Mouse (Mus musculus): ENCODE results near the gene 2610318N02Rik. TPM values are rescaled to one million over a fixed set of nuclear protein-coding genes. Genes with fewer than 3 reads are reported as not detected.
"Not testable (repeated sequence)": the region's sequence is repeated elsewhere in the genome, so short reads cannot be mapped to it uniquely, and the experiment has no call there.

The 2610318N02Rik gene
- total RNA-seq (2021) = 1 to 10 TPM in 1 of 2 experiments, under 1 TPM in 1; 0.76 to 1.8 TPM
- long read RNA-seq, experiment 1 = 0 reads
- long read RNA-seq, experiment 2, partial matches to known transcripts = 0 of 2 reads
- long read RNA-seq, experiment 2, other reads (novel, unspliced or antisense) = 1 of 2 reads

DNA sequence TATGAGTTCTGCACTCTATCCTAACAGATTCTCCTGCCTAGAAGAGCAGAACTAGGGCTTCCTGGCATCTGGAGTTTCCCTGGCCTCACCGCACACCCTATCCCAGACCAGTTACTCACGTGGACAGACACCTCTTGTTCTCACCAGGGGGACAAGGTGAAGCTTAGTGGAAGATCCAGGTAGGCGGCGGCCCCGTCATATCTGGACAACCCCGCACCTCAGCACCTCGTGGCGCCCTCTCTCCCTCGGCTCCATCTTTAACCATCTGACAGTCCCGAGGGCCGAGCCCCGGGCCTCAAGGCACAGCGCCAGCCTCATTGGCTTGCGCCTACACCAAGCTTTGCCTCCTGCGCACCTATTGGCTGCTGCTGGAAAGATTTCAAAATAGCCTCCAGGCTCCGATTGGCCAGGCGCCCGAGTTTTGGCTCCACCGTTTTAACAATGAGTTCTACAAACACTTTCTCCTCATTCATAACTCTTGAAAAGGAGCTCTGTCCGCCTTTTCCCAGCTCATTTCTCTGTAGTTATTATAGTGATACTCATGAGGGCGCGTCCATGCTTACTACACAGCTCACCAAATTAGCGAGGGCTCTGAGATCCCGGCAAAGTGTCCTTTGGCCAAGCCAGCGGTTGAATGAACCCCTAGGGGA lies at the start of gene 2610318N02Rik:
Gene 2610318N02Rik (minus strand): TSS at position 297 of the 650 bp plus-strand sequence.
- no peak for TF ChIP-seq CTCF (conservative IDR thresholded peaks at IDR 0.05)
- Histone ChIP-seq H3K4me3 (peak within 1 kb of the TSS; percentile 37), H3K27ac (no peak within 1 kb of the TSS)
- DNase-seq (ENCODE audit: low spot score in 2 of 2) = peak; percentile 34 to 49

DNA sequence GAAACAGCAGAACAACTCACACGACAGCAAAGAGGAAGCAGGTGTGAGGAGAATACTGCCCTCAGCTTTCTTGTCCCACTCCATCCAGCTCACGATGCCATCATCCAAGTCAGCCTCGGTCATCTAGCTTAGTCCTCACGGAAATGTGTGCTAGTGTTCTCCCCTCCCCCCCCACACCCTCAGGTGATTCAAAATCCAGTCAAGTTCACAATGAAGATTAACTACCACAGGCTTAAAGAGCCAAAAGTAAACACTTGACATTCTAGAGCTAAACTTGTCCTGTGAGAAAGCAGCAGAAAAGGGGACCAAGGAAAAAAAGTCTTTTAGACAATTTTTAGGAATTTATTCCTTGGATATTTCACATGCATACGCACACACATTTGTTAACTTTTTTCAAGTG lies 43.1 kb upstream of the 2610318N02Rik start:
- no peak overlapping the region for H3K27ac ChIP-seq
- H3K4me3 ChIP-seq = no peak overlapping the region
- no peak for TF ChIP-seq CTCF (conservative IDR thresholded peaks at IDR 0.05)
- no peak for DNase-seq (ENCODE audit: low spot score in 2 of 2)

DNA sequence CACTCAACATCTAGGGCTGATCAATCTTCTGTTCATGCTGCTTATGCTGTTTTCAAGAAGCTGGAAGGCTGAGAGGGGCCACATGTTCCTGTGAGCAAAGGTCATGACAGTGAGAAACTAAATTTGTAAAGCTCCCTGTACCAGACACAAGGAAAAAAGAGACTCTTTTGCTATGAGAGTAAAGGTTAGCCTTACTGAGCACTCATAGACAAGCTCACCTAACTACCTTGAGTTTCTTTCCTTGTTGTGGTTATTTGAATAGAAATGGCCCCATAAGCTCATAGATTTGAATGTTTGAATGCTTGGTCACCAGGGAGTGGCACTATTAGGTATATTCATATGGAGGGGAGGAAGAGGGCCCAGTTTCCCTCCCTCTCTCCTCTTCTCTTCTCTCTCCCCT lies 42.2 kb upstream of the 2610318N02Rik start:
- no peak overlapping the region for H3K27ac ChIP-seq
- no peak overlapping the region for H3K4me3 ChIP-seq
- no peak for TF ChIP-seq CTCF (conservative IDR thresholded peaks at IDR 0.05)
- DNase-seq (ENCODE audit: low spot score in 2 of 2) = no peak

DNA sequence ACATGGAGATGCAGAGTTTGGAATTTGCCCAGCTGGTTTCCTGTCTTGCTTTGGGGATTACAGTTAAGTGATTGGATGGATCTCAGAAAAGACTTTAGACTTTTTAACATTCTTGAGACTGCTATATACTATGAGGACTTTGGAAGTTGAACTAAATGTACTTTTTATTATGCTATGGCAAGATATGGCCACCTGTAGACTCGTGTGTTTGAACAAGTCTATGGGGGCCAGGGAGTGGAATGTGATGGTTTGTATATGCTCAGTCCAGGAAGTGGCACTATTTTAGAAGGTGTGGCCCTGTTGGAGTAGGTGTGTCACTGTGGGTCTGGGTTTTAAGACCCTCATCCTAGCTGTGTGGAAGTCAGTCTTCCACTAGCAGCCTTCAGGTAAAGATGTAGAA lies 40.5 kb upstream of the 2610318N02Rik start:
- DNase-seq (ENCODE audit: low spot score in 2 of 2); H3K27ac ChIP-seq; H3K4me3 ChIP-seq: not testable (repeated sequence)

DNA sequence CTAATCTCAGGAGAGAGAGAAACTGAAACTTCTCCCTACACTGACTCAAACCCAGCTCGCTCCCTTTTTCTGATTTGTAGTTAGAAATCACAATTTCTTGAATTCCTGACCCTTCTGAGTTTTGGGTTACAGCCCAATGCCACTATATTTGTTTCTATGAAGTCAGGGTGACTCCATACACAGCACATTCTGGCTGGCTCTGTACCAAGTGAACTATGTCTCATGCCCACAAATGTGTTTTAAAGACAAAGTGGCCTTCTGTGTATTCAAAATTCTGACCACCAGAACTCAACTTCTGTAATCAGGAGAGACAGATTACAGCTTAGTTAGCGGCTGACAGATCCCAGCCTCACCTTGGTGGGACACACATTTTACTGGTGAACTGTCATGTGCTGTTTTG lies 29.4 kb upstream of the 2610318N02Rik start:
- no peak overlapping the region for H3K27ac ChIP-seq
- no peak for DNase-seq (ENCODE audit: low spot score in 2 of 2)
- H3K4me3 ChIP-seq = no peak overlapping the region
- no peak for TF ChIP-seq CTCF (conservative IDR thresholded peaks at IDR 0.05)

DNA sequence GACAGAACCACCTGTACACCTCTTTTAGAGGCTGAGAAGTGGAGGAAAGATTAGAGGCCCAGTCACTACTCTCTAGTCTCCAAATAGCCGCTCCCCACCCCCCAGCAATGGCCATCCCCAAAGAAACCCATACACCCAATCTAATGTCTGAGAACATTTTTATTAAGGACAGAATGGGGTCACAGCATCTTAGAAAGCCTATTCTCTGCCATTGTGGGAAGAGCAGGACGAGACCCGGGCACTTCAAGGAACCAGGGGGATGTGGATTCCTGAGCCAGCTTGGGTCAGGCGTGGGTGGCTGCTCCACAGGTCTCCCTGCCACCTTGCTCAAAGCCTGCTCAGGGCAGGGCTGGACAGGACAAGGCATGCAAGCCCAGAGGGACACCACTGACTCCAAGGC lies 26.9 kb upstream of the 2610318N02Rik start:
- no peak overlapping the region for H3K4me3 ChIP-seq
- TF ChIP-seq CTCF (conservative IDR thresholded peaks at IDR 0.05) = no peak
- H3K27ac ChIP-seq = no peak overlapping the region

DNA sequence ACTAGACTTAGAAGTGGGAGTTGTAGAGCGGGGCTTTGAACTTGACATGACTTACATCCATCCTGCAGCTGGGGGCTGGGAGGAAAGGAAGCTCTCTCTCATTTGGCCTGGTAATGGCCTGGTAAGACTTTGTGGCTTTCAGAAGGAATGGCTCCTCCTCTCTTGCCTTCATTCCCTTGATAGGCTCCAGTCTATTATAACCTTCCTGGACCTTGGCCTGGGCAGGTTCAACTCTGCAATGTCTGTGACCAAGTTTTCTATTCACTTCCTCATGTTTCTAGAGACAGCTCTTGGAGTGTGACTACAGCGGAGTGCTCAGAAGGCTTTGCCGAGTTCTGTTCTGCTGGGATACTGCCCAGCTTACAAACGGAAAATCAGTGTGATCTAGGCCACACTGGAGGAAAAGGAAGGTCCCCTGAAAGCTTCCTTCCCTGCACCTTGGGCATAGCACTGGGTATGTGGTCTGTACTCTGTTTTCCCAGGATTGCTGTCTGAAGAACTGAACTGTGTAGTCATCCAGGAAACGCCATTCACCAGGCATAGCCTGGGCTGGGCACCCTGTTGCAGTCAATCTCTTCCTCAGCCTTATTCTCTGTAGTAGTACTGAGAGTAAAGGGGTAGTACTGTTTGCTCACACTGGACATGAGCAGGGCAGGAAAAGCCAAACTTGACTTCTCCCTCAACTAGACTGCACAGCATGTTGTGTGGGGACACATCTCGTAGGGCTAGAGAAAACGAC lies 25.7 kb upstream of the 2610318N02Rik start:
- DNase-seq (ENCODE audit: low spot score in 2 of 2) = no peak
- H3K4me3 ChIP-seq = no peak overlapping the region
- no peak overlapping the region for H3K27ac ChIP-seq
- no peak for TF ChIP-seq CTCF (conservative IDR thresholded peaks at IDR 0.05)

More for the DNA sequence above, 26.9 kb upstream of the 2610318N02Rik start:
- DNase-seq (ENCODE audit: low spot score in 2 of 2) = no peak

DNA sequence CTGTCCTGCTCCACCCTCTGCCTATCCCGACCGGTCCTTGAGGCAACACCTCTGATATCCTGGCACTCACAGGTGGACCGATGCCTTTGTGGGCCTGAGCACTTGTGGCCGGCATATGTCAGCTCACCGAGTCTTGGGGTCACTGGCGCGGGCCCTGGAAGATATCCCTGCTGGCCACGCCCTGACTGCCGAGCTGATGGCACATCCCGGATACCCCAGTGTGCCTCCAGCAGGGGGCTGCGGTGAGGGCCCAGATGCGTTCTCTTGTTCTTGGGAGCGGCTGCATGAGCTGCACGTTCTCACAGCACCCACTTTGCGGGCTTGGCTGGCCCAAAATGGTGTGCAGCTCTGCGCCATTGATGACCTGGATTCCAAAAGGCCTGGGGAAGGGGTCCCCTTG lies 23.1 kb upstream of the 2610318N02Rik start:
- TF ChIP-seq CTCF (conservative IDR thresholded peaks at IDR 0.05) = peak; percentile 44
- H3K4me3 ChIP-seq = peak overlapping the region; percentile 71
- H3K27ac ChIP-seq = no peak overlapping the region
- no peak for DNase-seq (ENCODE audit: low spot score in 2 of 2)

DNA sequence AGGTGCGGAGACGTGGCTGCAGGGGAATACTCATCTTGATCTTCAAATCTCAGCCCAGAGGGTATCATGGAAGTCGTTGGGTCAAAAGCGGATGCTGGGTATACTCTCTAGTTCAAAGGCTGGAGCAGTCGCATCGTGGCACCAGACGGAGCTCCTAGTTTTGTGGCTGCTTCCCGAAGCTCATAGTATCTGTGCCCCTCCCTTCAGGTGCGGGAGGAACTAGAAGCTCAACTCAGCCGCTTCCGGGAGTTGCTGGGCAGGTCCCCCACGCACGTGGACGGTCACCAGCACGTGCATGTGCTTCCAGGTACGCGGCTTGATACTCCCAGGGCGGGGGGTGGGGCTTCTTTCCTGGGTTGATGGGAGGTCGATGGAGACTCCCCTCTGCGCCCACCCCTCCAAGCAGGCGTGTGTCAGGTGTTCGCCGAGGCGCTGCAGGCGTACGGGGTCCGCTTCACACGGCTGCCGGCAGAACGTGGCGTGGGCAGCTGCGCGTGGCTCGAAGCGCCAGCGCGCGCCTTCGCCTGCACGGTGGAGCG lies 22.5 kb upstream of the 2610318N02Rik start:
- DNase-seq (ENCODE audit: low spot score in 2 of 2) = no peak
- Histone ChIP-seq H3K4me3 (peak overlapping the region; percentile 71), H3K27ac (peak overlapping the region; percentile 73; the same call in 1 of the 2 replicates)
- no peak for TF ChIP-seq CTCF (conservative IDR thresholded peaks at IDR 0.05)

DNA sequence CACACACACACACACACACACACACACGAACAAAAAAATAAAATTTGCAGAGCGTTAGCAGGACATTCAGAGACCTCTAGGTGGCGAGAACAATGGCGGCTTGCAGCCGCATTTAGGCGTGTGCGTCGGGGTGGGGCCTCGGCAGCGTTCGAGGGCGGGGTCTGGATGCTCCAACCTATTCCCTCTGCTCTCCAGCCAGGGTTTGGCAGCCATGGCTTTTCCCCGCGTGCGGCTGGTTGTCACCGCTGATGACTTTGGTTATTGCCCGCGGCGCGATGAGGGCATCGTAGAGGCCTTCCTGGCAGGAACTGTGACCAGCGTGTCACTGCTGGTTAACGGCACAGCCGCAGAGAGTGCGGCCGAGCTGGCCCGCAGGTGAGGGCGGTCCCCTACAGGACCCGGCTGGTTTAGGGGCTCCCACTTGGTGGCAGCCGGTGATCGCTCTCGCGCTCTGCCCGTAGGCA lies 21.8 kb upstream of the 2610318N02Rik start, which contains the start of gene Ccdc116:
Gene Ccdc116 (minus strand): TSS at position 458 of the 464 bp plus-strand sequence.
- Histone ChIP-seq H3K4me3 (peak within 1 kb of the TSS; percentile 71), H3K27ac (peak within 1 kb of the TSS; percentile 73)
- peak; percentile 78 to 80 for DNase-seq (ENCODE audit: low spot score in 2 of 2)
- TF ChIP-seq CTCF (conservative IDR thresholded peaks at IDR 0.05) = peak; percentile 68

DNA sequence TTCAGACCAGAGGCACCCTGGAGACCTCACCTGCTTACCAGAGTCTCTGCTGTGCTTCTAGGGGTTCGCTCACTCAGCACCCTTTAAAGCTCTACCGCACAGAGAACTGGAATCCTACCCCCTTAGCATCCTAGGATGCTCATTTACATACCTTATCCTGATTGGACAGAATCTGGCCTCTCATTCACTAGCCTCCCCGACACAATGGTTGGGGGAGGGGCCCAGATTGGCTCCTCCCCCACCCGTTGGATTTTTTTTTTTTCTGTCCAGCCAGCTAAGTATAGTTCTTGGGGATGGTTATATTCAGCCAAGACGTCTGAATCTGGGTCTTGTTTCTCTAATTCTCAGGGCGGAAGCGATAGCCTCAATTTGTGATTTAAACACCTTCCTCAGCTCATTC lies 19.4 kb upstream of the 2610318N02Rik start, which contains the start of gene Ydjc:
Gene Ydjc (plus strand): TSS at position 283 of the 400 bp plus-strand sequence.
- Histone ChIP-seq H3K27ac (no peak within 1 kb of the TSS), H3K4me3 (no peak within 1 kb of the TSS)
- no peak for DNase-seq (ENCODE audit: low spot score in 2 of 2)
- TF ChIP-seq CTCF (conservative IDR thresholded peaks at IDR 0.05) = no peak

DNA sequence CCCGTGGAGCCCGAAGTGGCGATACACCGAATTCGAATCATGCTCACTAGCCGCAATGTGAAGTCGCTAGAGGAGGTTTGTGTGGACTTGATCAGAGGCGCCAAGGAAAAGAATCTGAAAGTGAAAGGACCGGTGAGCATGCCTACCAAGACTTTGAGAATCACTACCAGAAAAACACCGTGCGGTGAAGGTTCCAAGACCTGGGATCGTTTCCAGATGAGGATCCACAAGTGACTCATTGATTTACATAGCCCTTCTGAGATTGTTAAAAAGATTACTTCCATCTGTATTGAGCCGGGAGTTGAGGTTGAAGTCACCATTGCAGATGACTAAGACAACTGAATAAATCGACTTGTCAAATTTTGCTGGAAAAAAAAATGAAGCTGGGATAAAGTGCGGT lies 12.4 kb upstream of the 2610318N02Rik start:
- TF ChIP-seq CTCF (conservative IDR thresholded peaks at IDR 0.05) = no peak
- no peak overlapping the region for H3K27ac ChIP-seq
- no peak overlapping the region for H3K4me3 ChIP-seq
- no peak for DNase-seq (ENCODE audit: low spot score in 2 of 2)

DNA sequence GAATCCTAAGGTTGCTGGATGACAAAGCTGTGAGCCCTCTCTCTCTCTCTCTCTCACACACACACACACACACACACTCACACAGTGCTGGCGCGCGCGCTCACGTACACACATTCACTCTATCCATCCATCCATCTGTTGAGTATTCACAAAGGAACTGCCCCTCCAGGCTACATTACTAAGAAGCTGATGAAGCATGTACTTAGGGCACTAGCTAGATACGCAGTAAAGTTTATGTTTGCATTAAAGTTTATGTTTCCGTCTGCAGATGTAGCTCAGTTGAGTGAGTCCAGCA lies 7.9 kb upstream of the 2610318N02Rik start:
- no peak for DNase-seq (ENCODE audit: low spot score in 2 of 2)
- Histone ChIP-seq H3K4me3 (peak overlapping the region; percentile 97), H3K27ac (no peak overlapping the region)
- TF ChIP-seq CTCF (conservative IDR thresholded peaks at IDR 0.05) = no peak

Measured in layer of hippocampus, adult 2 months (tissue).